Mouse (Mus musculus) kidney, adult 18-20 months (tissue): ENCODE results near the gene Phactr2.

ENCODE experiments used
- DNase-seq: peaks from one replicate; pipeline ENCODE4 v3.0.0; 2021

Phactr2 gene

DNA sequence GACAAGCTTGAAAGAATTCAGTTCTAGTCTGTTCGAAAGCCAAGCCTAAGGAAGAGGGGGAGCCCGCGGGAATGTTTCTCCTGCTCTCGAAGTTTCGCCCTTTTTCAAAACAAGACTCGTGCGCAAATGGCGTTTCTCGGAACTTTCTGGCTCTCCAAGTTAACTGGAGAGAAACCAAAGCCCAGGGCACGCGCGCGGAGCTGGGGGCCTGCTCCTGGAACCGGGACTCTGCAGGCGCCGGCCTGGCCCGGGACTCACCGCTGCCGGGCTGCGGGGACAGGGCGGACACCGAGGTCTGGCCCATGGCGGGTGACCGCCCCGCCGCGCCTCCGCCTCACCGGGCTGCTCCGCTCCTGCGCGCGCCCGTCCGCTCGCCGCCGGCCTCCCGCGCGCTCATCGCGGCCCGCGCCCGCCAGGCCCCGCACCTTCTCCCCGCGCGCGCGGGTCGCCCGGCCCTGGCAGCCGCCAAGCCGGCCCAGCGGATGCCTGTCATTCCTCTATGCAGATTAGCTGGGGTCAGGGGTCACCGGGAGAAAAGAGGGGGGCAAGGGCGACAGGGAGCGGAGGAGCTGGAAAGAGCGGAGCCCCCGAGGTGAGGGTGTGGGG lies 150.3 kb downstream of the Phactr2 start:
- peak; percentile 77 for DNase-seq

DNA sequence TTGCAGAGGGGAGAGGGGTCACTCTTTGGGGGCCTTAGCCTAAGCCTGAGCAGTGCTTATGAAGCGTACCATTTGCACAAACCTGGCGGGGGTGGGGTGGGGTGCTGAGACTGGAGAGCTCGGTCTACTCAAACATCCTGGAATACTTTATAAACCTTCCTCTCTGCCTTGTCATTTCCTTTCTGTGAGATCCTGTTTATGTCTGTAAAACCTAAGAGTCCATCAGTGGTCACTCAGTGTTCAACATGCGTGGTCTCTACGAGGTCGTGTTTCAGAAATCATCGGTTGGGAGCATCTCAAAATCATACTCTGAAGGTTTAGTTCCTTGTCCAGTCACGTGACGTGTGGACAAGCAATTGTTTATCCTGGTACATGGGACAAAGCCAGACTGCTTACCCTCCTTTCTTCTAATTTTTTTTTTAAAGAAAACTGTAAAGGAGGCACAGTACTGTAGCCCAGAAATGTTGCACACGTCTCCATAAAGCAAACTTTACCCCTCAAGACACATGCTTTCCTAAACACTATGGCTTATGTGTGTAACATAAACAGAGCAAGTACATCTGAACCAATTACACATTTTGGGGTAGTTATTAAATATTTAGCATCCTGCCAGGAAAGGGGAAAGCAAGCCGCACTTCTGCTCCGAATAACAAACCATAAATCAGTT lies 150.9 kb downstream of the Phactr2 start:
- DNase-seq, result peak; percentile 28

DNA sequence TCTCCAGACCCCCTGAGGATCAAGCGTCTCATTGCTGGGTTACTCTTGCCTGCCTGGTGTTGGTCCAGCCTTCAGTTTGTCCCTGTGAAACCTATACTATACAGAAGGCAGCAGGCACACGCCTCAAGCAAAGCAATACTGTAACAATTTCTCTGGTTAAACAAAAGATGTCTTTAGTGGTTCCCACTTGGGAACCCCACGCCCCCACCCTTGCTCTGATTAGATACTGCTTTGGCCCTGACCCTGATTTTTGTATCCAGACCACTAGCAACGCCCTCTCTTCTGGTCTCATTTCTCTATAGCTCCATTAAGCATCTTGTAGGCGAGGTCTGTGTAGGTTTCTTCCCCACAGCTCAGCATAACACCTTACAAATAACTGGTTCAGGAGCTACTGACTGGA lies 159.2 kb downstream of the Phactr2 start:
- DNase-seq, result no peak

DNA sequence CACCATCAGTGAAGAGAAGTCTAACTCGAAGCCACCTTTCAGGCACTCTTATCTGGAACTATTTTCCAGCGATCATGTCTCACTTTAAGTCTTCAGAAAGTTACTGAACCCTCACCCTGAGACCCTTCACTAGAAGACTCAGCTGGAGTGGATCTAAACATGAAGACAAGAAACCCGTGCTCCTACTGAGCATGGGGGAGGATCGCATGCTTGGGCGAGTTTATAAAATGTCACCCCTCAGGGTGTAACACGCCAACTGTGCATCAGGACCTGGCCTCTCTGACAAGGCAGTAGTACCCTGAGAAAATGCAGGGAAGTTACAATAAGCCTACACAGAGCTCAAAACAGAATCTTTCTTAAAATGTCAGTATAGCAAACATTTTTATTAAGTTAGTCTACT lies 161.6 kb downstream of the Phactr2 start:
- DNase-seq, result no peak

DNA sequence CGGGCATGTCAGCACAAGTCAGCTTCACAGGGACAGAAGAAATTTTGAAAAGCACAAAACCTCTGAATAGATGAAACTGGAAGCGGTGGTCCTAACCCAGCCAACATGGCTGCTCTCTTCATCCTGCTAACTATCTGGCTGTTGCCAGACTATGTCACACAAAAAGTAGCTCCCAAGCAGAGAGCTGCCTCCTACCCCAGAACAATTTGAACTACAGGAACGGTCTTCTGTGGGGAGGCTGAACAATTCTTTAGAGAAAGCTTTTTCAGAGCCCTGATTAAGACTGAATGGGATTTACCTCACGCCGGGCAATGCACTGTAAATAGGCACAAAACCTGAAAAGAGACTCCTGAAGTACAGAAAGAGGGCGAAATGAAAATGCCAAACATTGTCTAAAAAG lies 162.6 kb downstream of the Phactr2 start:
- no peak for DNase-seq

DNA sequence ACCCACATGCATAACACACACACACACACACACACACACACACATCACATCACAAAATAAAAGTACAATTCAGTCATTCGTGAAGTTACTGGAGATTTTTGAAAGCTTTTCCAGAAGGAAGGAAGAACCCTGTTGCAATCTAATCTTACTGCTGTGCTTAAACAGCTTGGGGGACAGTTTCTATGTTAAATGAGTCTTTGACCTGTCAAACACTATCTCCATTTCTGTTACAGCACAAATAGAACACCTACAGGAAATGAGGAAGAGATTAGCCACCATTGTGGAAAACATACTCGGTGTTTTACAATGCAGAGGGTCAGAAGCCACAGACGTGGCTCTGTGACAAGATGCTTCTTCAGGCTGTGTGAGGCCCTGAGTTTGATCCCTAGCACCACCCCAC lies 164.1 kb downstream of the Phactr2 start:
- DNase-seq, result no peak

DNA sequence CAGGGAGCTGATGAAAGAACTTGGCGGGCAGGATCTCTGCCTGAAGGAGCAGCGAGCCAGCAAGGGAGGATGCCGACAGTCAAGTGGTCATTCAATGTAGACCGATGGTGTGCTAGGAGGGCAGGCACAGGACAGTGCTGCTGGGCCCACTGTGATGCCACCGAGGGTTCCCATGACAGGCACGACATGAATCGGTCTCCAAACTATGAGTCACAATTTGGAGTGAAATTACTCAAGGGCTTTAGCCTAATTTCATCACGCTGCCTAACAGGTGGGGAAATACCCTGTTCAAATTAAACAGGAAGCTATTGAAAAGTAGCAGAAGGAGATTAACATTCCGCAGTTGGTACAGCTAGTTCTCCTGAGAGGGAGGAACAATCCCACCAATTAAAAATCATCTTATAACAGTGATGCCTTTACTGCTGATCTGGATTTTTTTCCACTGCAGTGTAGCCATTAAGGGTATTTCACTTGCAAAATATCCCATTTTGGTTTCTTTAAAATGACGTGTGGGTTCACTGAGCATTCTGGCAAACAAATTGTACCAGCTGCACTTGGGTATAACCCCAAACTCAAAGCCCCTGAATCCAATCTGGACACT lies 169.5 kb downstream of the Phactr2 start:
- no peak for DNase-seq

DNA sequence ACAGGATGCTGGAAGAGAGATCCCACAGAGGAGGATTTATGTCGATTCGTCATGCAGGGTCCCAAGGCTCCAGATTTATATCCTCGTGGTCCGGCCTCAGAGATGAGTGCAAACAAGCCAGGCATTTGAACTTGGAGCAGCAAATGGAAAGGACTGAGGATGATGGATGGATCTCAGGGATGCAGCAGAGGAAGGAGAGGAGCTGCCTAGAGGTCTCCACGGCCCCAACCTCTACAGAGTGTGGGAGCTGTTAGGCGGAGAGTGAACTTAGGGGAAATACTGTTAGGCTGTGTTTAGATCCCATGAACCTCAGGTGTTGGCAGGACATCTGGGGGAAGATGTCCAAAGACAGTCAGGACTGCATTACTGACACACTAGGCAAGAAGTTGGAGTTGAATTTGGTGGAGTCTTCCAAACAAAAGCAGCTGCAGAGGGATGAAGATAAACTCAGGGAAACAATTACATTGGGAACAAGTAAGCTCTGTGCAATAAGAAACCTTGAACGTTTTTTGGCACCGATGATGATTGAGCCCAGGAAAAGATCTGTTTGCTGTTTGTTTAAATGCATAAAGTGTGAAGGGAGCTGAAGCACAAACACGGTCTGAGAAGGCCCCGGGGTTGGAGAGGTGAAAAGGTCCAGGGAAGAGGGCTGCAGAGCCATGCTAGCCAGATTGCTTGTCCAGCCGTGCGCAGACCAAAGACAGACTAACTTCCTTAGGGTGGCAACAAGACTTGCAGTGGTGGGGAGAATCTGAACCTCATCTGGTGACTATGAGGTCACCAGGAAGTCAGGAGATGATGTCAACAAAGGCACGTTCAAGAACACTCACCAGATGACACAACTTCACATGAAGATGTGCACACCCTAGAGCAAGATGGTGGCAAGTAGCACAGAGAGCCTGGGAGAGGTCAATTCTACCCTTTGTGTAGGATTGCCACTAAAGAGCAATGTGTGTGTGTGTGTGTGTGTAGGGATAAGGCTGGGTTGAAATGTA lies 170.6 kb downstream of the Phactr2 start:
- no peak for DNase-seq

DNA sequence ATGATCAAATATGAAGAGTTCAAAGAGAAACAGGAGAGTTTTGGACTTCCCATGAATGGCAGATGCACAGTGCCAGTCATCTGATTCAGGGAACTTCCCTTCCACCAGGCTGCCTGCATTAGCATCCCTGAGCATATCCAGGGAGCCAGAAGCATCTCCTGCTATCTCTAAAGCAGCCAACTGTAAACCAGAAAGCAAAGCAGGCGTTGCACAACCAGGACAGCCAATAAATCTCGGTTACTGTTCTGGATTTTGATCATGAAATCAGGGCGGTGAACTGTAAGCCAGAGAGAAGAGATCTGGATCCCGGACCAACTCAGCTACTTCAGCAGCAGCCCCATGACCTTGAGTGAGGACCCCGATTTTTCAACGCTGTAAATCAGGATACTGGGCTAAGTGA lies 173.6 kb downstream of the Phactr2 start:
- no peak for DNase-seq

DNA sequence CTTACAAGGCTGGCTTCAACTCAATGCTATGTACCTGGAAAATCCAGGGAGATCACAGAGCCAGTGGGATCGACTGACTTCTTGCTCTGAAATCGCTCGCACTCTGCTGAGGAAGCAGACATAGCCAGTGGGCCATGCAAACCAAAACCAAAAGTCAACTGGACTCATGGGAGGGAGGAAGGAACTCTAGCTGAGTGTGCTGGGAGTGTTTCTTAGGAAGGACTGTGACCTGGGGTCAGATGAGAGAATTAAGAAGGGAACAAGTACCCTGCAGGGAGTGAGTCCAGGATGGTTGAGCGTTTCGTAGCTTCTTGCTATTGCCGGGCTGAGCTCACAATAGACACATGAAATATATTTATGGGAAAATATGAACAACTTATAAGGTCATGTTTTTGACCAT lies 174.0 kb downstream of the Phactr2 start:
- DNase-seq, result peak; percentile 29

DNA sequence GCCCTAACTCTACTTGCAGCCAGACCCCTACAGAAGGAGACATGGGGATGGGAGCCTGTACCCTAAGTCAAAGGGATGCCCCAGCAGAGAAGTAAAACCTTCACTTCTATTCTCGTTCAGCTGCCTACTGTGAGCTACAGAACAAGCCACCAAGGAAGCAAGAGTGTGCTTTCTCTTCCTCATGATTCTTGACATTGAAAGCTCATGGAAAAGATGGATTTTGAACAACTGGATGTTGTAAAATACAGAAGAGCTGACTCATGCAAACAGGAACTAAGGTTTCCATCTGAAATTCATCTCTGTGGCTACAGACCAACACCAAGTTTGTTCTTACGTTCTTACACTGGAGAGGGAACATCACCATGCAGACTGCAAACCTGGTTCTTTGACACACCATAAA lies 179.3 kb downstream of the Phactr2 start:
- no peak for DNase-seq

DNA sequence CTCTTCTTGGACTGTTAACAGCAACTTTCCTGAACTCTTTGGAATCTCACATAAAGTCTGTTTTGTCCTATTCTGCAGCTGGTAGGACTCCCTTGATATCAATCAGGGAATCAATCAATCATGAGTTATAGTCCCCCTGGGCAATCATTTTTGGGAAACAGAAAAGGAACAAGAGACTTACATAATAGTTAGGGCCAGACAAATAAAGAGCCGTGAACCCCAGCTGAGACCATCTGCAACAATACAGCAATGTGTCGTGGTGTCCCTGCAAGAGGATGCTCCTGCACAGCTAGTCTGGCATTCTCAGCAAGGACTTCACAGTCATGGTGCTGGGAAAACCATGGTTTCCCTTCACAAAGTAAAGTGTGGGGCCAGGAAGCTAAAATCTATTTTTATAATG lies 182.2 kb downstream of the Phactr2 start:
- no peak for DNase-seq

DNA sequence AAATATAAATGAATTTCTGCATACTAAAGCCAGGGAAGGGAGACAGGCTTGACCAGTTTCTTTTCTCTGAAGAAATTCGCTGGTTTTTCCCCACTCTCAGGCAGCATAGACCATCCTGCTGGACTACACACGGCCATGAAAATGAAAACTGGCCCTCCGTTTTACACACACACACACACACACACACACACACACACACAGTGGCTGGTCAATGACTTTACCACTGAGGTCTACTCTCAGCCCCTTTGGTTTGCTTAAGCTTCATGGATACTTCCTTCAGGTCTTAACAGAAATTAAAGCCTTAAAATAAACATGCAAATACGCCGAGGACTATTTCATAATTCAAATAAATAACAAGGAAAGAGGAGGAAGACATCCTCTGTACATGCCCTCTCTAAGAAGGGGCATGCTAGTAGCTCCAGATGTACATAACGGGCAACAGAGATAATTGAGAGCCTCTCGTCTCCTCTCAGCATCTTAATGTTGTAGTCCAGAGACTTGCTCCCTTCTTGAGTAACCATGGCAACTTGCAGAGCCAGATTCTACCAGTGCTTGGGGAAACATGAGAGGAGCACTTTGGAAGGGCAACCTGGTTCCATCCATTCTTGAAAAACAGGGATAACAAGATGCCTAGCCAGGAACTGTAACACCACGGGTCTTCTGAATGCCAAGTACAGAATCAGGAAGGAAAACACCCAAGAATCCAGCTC lies 184.8 kb downstream of the Phactr2 start:
- no peak for DNase-seq

DNA sequence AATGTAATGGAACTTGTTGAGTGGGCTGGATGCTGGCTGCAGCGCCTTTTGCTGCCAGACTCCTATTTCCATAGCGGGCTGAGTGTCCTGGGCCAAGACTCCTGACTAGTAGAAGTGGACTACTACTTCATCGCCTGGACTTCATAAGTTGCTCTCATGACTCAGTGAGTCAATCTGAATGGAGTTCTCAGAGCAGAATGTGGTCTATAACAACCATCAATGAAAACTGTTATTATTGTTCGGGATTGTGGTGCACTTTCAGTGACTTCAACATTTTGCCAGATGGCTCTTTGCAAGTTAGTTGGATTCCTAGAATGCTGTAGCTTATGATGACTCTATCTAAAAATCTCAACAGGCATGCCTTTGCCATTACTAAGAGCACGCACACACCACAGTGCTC lies 185.9 kb downstream of the Phactr2 start:
- DNase-seq, result no peak

DNA sequence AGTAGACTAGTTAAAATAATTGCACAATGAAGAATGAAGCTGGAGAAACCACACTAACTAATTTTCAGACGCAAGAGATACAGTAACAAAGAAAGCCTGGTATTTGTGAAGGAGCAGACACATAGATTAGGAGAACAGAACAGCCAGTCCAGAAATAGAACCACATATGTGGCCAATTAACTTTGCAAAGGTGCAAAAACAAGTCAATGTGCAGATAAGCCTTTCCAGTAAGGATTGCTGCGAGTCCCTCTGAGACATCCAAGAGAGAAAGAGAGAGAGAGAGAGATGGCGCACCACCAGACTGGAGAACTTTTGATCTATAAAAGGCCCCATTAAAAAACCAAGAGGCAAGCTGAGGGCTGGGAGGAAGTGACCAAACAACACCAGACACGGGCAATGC lies 190.8 kb downstream of the Phactr2 start:
- no peak for DNase-seq

DNA sequence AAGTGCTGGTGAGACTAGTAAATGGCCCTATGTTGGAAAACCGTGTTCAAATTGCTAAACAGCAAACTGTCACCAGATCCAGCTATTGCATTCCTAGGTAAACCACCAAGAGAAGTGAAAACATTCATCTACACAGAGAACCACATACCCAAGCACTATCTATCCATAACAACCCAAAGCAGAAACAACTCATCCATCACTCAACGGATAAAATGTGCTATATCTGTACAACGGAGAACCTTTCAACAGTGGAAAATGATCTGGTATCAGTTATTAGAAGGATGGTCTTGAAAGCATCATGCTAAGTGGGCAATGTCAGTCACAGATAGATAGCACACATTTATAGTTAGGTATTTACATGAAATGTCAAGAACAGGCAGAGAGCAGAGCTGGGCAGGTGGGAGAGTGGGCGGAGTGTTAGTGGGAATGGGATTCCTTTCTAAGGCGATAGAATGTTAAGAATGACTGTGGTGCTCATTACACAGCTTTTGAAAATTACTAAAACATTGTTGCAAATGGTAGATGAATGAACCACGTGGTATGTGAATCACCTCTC lies 193.8 kb downstream of the Phactr2 start:
- DNase-seq, result no peak

DNA sequence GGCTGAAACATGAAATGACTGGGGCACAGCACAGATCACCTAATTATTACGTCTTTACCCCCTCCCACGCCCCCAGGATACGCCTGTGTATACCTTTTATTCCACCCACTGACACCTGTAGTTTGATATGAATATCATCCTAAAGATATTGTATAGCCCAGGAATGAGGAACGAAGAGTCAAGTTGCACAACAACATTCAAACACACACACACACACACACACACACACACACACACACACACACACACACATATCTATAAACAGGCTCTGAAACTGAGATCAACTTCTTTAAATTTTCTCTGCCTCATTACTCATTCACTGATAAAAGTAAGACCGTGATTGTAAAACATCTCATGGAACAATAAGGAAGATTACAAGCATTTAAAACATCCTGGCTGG lies 197.9 kb downstream of the Phactr2 start:
- no peak for DNase-seq

DNA sequence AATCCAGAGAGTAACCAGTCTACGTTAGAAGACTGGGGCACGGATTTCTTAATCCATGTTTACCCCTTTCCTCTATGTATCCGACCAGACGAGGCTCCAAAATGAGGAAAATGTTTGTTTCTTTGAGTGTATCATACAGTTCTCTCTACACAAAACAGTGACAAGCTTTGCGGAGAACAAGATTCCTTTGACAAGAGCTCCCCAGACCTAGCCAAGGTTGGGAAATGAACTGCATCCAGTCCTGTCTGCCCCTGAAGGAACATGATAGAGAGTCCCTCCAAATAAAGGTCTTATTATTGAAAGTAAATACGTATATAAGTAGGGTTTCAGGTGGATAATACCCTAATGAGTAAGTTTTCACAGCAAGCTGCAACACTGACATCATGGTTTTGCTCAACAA lies 199.1 kb downstream of the Phactr2 start:
- DNase-seq, result no peak

DNA sequence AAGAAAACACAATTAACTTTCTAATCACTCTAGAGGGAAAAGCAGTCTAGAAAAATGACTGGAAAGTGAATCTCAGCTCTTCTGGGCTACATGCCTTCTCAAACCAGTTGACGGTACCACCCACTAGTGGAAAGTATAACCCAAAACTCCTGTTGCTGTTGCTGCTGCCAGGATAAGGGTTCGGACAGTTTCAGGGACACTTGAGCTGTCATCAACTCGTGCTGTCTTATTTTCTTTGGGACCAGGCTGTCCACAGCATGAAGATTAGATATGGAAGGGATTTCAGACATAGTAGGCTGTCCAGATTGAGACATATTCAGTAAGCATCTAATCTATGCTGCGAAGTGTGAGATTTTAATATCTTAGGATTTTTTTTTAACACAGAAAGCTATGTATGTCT lies 199.5 kb downstream of the Phactr2 start:
- no peak for DNase-seq

DNA sequence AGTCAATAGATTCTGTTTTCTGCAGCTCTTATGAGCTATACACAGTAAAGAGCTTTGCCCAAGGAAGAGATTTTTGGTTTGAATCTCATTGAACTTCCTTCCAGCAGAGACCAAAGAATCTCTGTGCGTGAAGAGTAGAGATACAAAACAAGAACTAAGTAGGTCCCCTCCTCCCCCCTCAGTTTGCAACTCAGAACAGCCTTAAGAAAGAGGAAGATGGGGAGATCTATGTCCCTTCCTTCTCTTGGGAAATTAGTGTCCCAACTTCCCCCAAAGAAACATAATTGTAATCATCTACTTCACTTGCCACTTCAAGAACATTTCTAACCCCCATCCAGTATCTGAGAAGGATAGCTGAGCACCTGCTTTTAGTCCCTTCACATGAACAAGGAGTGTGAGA lies 200.5 kb downstream of the Phactr2 start:
- no peak for DNase-seq

DNA sequence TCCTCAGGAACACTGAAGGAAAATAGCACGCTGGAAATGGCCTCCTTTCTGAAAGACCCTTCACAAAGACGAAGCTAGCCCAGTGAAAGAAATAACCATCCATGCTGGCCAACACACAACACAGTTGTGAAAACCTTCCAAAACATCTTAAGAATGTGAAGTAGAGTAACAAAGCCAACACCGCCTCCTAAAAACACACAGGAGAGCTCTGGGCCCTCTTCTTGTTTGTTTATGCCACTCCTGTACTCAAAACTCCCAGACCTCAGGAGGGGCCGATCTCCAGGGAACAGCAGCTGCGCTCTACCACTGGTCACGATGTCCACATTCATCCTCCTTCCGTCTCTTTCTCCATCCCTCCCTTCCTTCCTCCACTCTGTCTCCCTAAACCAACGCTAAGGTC lies 202.5 kb downstream of the Phactr2 start:
- DNase-seq, result no peak

DNA sequence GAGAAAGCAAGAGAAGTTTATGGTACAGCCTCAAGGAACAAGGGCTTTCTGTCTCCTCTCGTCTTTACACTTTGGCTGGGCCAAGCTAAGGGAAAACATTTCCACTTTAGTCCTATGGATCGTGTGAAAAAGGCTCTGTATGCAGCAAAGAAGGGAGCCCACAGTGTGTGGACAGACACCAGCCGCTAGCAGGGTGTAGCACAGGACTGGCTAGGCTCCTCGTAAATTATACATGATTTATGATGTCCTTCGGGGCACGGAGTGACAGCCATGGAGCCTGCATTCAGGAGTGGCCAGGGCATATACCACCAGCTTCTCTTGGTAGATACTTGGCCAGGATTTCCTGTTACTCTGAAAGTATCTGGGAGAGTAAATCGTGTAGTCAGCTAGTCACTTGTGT lies 203.1 kb downstream of the Phactr2 start:
- no peak for DNase-seq

DNA sequence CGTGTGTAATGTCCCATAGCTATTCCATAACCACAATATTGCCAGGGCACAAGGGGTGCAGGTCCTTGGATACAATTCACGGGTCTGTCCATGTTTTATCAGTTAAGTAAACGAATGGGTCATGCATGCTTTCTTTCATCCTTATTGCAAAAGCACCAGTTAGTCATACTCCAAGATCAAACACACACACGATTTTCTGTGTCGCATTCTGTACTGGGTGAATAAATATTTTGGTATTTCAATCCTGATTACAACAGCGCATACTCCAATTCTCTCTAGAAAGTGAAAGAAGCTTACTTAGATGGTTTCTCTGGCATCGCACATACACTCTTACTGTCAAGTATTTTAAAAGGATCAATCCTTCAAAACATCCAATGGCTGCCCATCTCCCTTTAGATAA lies 203.9 kb downstream of the Phactr2 start:
- DNase-seq, result no peak
